Mouse (Mus musculus) common myeloid progenitor, adult 5-6 weeks (primary cell): Measurements from ENCODE around the gene Col6a4. TPM values are rescaled to one million over a fixed set of nuclear protein-coding genes. Genes with fewer than 3 reads are reported as not detected.

Experiments used
- ATAC-seq: replicated peaks from 2 replicates; pipeline ENCODE4 v1.8.0; 2016; ENCODE audit warnings: low read depth, mild to moderate bottlenecking, moderate TSS enrichment, inconsistent platforms; ENCODE audit not compliant: poor library complexity, severe bottlenecking
- total RNA-seq: library from RNA; stranded (forward); fragments of 200-1000, 187-1606 nt; gene quantifications from 2 replicates; pipeline ENCODE4 v1.2.3, GENCODE M21; 2017

Gene Col6a4
- total RNA-seq, 1 experiment from 2014 or later, result not detected

- no peak for ATAC-seq
These were observed 124.6 kb downstream of the Col6a4 start for GRCm38 (mm10) chr9:105972031-105972430.

GRCm38 (mm10) chr9:105971351-105971894 is 125.2 kb downstream of the Col6a4 start:
- no peak for ATAC-seq

- ATAC-seq, result no peak
These were observed 125.7 kb downstream of the Col6a4 start for GRCm38 (mm10) chr9:105970901-105971300.

GRCm38 (mm10) chr9:105967976-105968375 is 128.6 kb downstream of the Col6a4 start:
- no peak for ATAC-seq

- ATAC-seq, result no peak
These were observed 136.1 kb downstream of the Col6a4 start, which contains the start of gene Col6a5 for GRCm38 (mm10) chr9:105960533-105960932. Gene Col6a5, minus strand, starts transcription at chr9:105960643.

- ATAC-seq, result no peak
These were observed 137.5 kb downstream of the Col6a4 start for GRCm38 (mm10) chr9:105959116-105959515.

GRCm38 (mm10) chr9:105949755-105950154 is 146.8 kb downstream of the Col6a4 start:
- no peak for ATAC-seq

- ATAC-seq, result no peak
These were observed 149.0 kb downstream of the Col6a4 start for GRCm38 (mm10) chr9:105947577-105947976.

Other genes starting within 250 kb of the Col6a4 start
- not detected in 2 replicates for gene Col6a5, start 136.1 kb downstream of the Col6a4 start, total RNA-seq
- gene Glyctk, start 61.4 kb upstream of the Col6a4 start, total RNA-seq, result 2.4 and 3.2 TPM in 2 replicates
- 82.8 and 88.2 TPM in 2 replicates for gene Wdr82, start 74.1 kb upstream of the Col6a4 start, total RNA-seq
- gene Ppm1m, start 103.0 kb upstream of the Col6a4 start, total RNA-seq, result 9.4 and 14.7 TPM in 2 replicates
- gene Twf2, start 106.3 kb upstream of the Col6a4 start, total RNA-seq, result 42.5 and 44.4 TPM in 2 replicates
- gene Tlr9, start 125.8 kb upstream of the Col6a4 start, total RNA-seq, result 0.41 and 0.53 TPM in 2 replicates
- gene Alas1, start 151.9 kb upstream of the Col6a4 start, total RNA-seq, result 76.9 and 90.2 TPM in 2 replicates
- gene Poc1a, start 184.3 kb upstream of the Col6a4 start, total RNA-seq, result 22.9 and 26.5 TPM in 2 replicates